Mouse (Mus musculus) forebrain, embryonic 12.5 days (tissue): ENCODE data around the gene Tex50. TPM values are rescaled to one million over a fixed set of nuclear protein-coding genes. Genes with fewer than 3 reads are reported as not detected.
"Not testable (repeated sequence)": the region's sequence is repeated elsewhere in the genome, so short reads cannot be mapped to it uniquely, and the experiment has no call there.

Experiments
- ATAC-seq: fragments of 200-750 bp; cut with Nextera tagmentation; 2 replicates; pipeline ENCODE4 v1.8.0; 2017; ENCODE audit warnings: moderate TSS enrichment; ENCODE audit not compliant: low FRiP score
- H3K27ac ChIP-seq: fragments of 300-500 bp; sonication (generic); 2 replicates; pipeline ENCODE4 v1.5.1; 2016; ENCODE audit warnings: mild to moderate bottlenecking
- H3K27me3 ChIP-seq: fragments of 300-500 bp; sonication (generic); 2 replicates; pipeline ENCODE4 v1.6.1; 2016; ENCODE audit warnings: mild to moderate bottlenecking
- H3K36me3 ChIP-seq: fragments of 300-500 bp; sonication (generic); replicated peaks from 2 replicates; pipeline ENCODE4 v1.6.1; 2016; ENCODE audit warnings: mild to moderate bottlenecking
- H3K4me1 ChIP-seq: fragments of 300-500 bp; sonication (generic); 2 replicates; pipeline ENCODE4 v1.6.1; 2016
- H3K4me2 ChIP-seq: fragments of 300-500 bp; sonication (generic); 2 replicates; pipeline ENCODE4 v1.6.1; 2016; ENCODE audit warnings: mild to moderate bottlenecking, moderate library complexity
- H3K4me3 ChIP-seq: fragments of 300-500 bp; sonication (generic); replicated peaks from 2 replicates; pipeline ENCODE4 v1.5.1; 2016; ENCODE audit warnings: mild to moderate bottlenecking
- H3K9ac ChIP-seq: fragments of 300-500 bp; sonication (generic); 2 replicates; pipeline ENCODE4 v1.6.1; 2016; ENCODE audit warnings: mild to moderate bottlenecking
- H3K9me3 ChIP-seq: fragments of 300-500 bp; sonication (generic); 2 replicates; pipeline ENCODE4 v1.6.1; 2016
- WGBS: fragments of 180-500 bp; shearing (Covaris S2); methylation state at CpG from one replicate; pipeline ENCODE4 v1.1.7; 2016; 5-methylcytosine and 5-hydroxymethylcytosine counted together
- polyA plus RNA-seq: library from polyadenylated mRNA; unstranded; fragments of >200 nt; fragmentation: Nextera tagmentation; extraction: Ambion mirVana; gene quantifications from 2 replicates; pipeline ENCODE4 v1.2.1, GENCODE M21; 2016

The Tex50 gene
- 0.32 and 0.44 TPM in 2 replicates for polyA plus RNA-seq

DNA sequence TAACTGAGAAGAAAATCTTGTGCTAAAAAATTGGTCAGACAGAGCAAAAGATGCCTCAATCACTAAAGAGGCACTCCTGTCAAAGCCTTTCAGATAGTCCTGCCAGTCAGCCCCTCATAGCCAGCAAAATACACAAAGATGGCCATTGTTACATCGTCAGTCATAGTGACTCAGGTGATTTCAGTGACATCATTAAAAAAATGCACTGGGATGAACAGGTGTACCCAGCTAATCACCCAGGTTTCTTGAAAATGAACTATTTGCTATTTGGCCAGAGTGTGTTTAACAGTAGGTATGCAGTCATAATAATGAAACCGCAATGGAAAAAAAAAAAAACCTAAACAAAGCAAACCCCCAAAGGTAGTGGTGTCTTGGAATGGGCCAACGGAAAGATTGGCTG, at the start of gene Tex50:
TSS of gene Tex50 (minus strand) at position 101 of the 400 bp plus-strand sequence.
- Histone ChIP-seq H3K4me2 (no peak within 1 kb of the TSS), H3K4me3 (no peak within 1 kb of the TSS), H3K9me3 (no peaks in the 10 kb centered on the region), H3K36me3 (no peaks in the 10 kb centered on the region), H3K27me3 (no peaks in the 10 kb centered on the region), H3K9ac (no peak within 1 kb of the TSS), H3K4me1 (no peaks in the 10 kb centered on the region), H3K27ac (no peak within 1 kb of the TSS)
- no peak for ATAC-seq
- WGBS = 86% methylated on average over 3 of the region's 3 CpGs

GRCm38 (mm10) chr1:161199856-161200255, 40.7 kb upstream of the Tex50 start:
- no peaks in the 10 kb centered on the region for H3K9me3 ChIP-seq
- ATAC-seq = no peak
- H3K9ac ChIP-seq = no peak overlapping the region
- H3K36me3 ChIP-seq = no peaks in the 10 kb centered on the region
- H3K4me3 ChIP-seq = no peak overlapping the region
- peaks cover 5% of the 10 kb centered on the region for H3K4me1 ChIP-seq
- H3K27me3 ChIP-seq = no peaks in the 10 kb centered on the region
- WGBS = 83% methylated on average over 5 of the region's 5 CpGs
- H3K27ac ChIP-seq = no peak overlapping the region
- H3K4me2 ChIP-seq = no peak overlapping the region

GRCm38 (mm10) chr1:161196364-161196763, 37.2 kb upstream of the Tex50 start:
- H3K9me3 ChIP-seq, H3K36me3 ChIP-seq, H3K4me1 ChIP-seq, H3K27me3 ChIP-seq, H3K9ac ChIP-seq, H3K27ac ChIP-seq, H3K4me3 ChIP-seq: not testable (repeated sequence)
- peak; percentile 1; the same call in 1 of the 2 replicates for ATAC-seq
- WGBS = 51% methylated on average over 11 of the region's 11 CpGs
- H3K4me2 ChIP-seq = peak overlapping the region; percentile 52

DNA sequence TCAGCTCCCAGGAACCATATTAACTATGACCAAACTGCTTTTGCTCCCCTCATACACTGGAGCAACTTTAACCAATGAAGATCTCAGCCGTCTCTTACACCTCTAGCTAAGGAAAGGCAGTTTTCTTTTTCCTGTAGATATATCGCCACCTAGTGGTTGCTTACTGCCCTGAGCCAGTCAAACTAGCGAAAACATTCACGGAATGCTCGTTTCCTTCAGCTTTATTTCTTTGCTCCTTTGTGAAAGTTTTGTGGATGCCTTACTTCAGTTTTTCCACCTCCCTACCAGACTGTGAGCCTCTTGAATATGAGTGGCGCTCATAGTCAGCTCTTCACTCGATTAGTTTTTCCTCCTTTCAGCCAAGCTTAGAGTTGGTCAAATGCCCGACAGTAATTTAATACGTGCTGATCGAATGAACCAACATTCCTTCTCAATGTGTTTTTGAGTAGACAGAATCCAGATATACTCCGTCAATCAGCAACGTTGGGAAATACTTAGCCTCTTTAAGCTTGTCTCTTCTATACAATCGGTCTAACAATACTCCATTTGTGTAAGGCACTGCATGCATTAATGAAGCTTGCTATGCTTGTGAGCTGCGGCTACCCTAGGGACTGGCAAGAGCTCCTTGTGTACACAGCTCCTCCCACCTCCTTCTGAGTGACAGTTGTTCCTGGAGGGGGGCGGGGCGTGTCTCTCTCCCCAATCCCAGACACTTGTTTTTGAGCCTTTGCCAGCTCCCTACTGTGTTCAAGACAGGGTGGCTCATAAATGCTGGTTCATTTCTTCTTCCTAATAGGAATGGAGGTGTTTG, 36.6 kb upstream of the Tex50 start:
- Histone ChIP-seq H3K27me3 (no peaks in the 10 kb centered on the region), H3K9me3 (no peaks in the 10 kb centered on the region), H3K27ac (peak overlapping the region; percentile 78), H3K36me3 (no peaks in the 10 kb centered on the region), H3K9ac (no peak overlapping the region; the same call in 1 of the 2 replicates), H3K4me2 (peak overlapping the region; percentile 52), H3K4me3 (peak overlapping the region; percentile 41), H3K4me1 (peaks cover 5% of the 10 kb centered on the region)
- ATAC-seq = peak; percentile 98
- under 1% methylated on average over 16 of the region's 16 CpGs for whole genome bisulfite sequencing

- Histone ChIP-seq H3K27me3 (no peaks in the 10 kb centered on the region), H3K9ac (no peak overlapping the region), H3K9me3 (no peaks in the 10 kb centered on the region), H3K4me2 (no peak overlapping the region), H3K27ac (no peak overlapping the region), H3K36me3 (no peaks in the 10 kb centered on the region), H3K4me1 (peaks cover 5% of the 10 kb centered on the region), H3K4me3 (no peak overlapping the region)
- no peak for ATAC-seq
- WGBS = 79% methylated on average over 9 of the region's 9 CpGs
Observed at GRCm38 (mm10) chr1:161190253-161190910, 31.3 kb upstream of the Tex50 start.

- Histone ChIP-seq H3K27me3 (no peaks in the 10 kb centered on the region), H3K9me3 (no peaks in the 10 kb centered on the region), H3K4me1 (no peaks in the 10 kb centered on the region), H3K4me2 (no peak overlapping the region), H3K27ac (no peak overlapping the region), H3K4me3 (no peak overlapping the region), H3K36me3 (no peaks in the 10 kb centered on the region), H3K9ac (no peak overlapping the region)
- 88% methylated on average over 3 of the region's 3 CpGs for WGBS
- ATAC-seq = no peak
Observed at GRCm38 (mm10) chr1:161185431-161185830, 26.3 kb upstream of the Tex50 start.

GRCm38 (mm10) chr1:161183677-161184076, 24.6 kb upstream of the Tex50 start:
- Histone ChIP-seq H3K4me1 (no peaks in the 10 kb centered on the region), H3K27me3 (no peaks in the 10 kb centered on the region), H3K27ac (no peak overlapping the region), H3K36me3 (no peaks in the 10 kb centered on the region), H3K4me3 (no peak overlapping the region), H3K9me3 (peaks cover 3% of the 10 kb centered on the region; the same call in 1 of the 2 replicates), H3K9ac (no peak overlapping the region), H3K4me2 (no peak overlapping the region)
- no peak for ATAC-seq
- WGBS = 78% methylated on average over 9 of the region's 9 CpGs

DNA sequence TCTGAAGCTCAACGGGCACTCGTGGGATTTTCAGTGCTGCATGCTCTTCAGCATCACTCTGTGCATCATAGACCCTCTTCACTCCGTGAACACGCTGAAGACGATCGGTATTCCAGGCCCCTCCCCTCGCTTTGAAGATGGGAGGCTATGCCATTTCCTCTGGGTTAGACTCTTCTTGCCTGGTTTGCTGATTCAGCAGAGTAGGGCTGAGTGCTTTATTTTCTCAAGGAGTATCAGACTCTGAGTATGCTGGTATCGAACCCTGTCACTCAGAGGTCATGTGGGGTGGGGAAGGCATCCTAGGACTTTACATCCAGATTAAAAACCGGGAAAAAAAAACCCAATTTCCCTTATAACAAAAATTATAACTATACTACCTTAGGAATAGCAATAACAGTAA, 23.3 kb upstream of the Tex50 start:
- no peak overlapping the region for H3K9ac ChIP-seq
- no peaks in the 10 kb centered on the region for H3K4me1 ChIP-seq
- peaks cover 3% of the 10 kb centered on the region; the same call in 1 of the 2 replicates for H3K9me3 ChIP-seq
- H3K4me2 ChIP-seq = no peak overlapping the region
- no peak overlapping the region for H3K27ac ChIP-seq
- H3K36me3 ChIP-seq = no peaks in the 10 kb centered on the region
- ATAC-seq = no peak
- H3K27me3 ChIP-seq = no peaks in the 10 kb centered on the region
- no peak overlapping the region for H3K4me3 ChIP-seq
- WGBS = 84% methylated on average over 9 of the region's 9 CpGs

GRCm38 (mm10) chr1:161180674-161181073, 21.6 kb upstream of the Tex50 start:
- H3K9ac ChIP-seq = no peak overlapping the region
- no peak overlapping the region for H3K4me3 ChIP-seq
- no peaks in the 10 kb centered on the region for H3K27me3 ChIP-seq
- no peaks in the 10 kb centered on the region for H3K4me1 ChIP-seq
- H3K27ac ChIP-seq = no peak overlapping the region
- peaks cover 3% of the 10 kb centered on the region; the same call in 1 of the 2 replicates for H3K9me3 ChIP-seq
- ATAC-seq = no peak
- 56% methylated on average over 8 of the region's 8 CpGs for WGBS
- no peaks in the 10 kb centered on the region for H3K36me3 ChIP-seq
- H3K4me2 ChIP-seq = no peak overlapping the region

DNA sequence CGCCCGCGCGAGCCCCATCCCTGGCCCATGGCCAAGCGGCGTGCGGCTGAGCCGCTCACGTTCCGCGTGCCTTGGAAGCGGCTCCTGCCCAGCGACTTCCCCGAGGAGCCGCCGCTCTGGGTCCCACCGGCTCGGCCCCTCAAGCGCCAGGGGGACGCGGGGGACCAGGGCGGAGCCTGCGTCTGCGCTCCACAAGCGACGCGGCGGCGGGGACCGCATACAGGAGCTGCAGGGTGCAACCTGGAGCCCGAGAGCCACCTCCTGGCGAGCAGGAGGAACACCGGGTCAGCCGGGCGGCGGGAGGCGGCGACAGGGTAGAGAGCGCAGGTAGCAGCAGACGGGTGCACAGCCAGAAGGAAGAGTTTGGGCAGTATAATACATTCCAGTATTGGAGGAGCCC, 11.5 kb upstream of the Tex50 start:
- ATAC-seq = peak; percentile 94
- Histone ChIP-seq H3K9me3 (no peaks in the 10 kb centered on the region), H3K27me3 (peaks cover 29% of the 10 kb centered on the region), H3K4me3 (peak overlapping the region; percentile 45), H3K9ac (peak overlapping the region; percentile 56), H3K4me1 (0 out of 2 replicates have a peak, but pooled peaks cover 2% of the 10 kb centered on the region), H3K4me2 (peak overlapping the region; percentile 73), H3K36me3 (no peaks in the 10 kb centered on the region), H3K27ac (no peak overlapping the region)
- WGBS = under 1% methylated on average over 40 of the region's 40 CpGs

DNA sequence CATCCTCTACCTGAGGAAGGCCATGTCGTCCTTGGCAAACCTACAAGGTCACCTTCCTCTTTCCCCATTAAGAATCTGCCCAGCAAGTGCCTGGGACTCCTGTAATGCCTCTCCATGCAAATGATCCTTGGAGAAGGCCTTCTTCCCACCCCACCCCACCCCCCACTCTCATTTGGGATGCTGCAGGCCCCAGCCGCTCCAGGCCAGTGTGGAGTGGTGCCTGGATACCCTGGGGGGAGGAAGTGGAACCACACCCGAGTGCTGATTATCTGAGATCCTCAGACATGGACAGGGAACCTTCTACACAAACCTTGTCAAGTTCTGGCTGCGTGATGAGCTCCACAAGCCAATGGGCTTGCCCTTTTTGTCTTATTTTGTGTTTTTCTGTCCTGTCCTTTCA, 1.2 kb upstream of the Tex50 start:
- no peaks in the 10 kb centered on the region for H3K4me1 ChIP-seq
- no peak for ATAC-seq
- WGBS = 69% methylated on average over 4 of the region's 4 CpGs
- no peaks in the 10 kb centered on the region for H3K36me3 ChIP-seq
- no peak overlapping the region for H3K4me3 ChIP-seq
- no peak overlapping the region for H3K27ac ChIP-seq
- no peaks in the 10 kb centered on the region for H3K27me3 ChIP-seq
- no peaks in the 10 kb centered on the region for H3K9me3 ChIP-seq
- no peak overlapping the region for H3K4me2 ChIP-seq
- no peak overlapping the region for H3K9ac ChIP-seq

GRCm38 (mm10) chr1:161156546-161156945, 2.6 kb downstream of the Tex50 start:
- Histone ChIP-seq H3K9ac (no peak overlapping the region), H3K9me3 (no peaks in the 10 kb centered on the region), H3K27ac (no peak overlapping the region), H3K4me2 (no peak overlapping the region), H3K4me1 (no peaks in the 10 kb centered on the region), H3K27me3 (no peaks in the 10 kb centered on the region), H3K36me3 (no peaks in the 10 kb centered on the region), H3K4me3 (no peak overlapping the region)
- ATAC-seq = no peak
- WGBS = 80% methylated on average over 10 of the region's 10 CpGs
